Mouse (Mus musculus) lung, postnatal 0 days (tissue): ENCODE measurements at regions not wholly inside any gene's neighbourhood (a gene's known extent, or its start where the extent isn't known, plus 50 kb on each side); places are given as distances from the start of the nearest gene placed in this dataset.
A peak's percentile ranks its signal among the peaks of the same experiment; 100 is the strongest.

Source experiments
- ATAC-seq: fragments of 200-750 bp; cut with Nextera tagmentation; 2 replicates; pipeline ENCODE4 v1.8.0; 2017; ENCODE audit warnings: moderate library complexity
- DNase-seq: peaks from one replicate; pipeline ENCODE4 v3.0.0-alpha.2; 2016; ENCODE audit warnings: low spot score
- H3K27ac ChIP-seq: fragments of 300-500 bp; sonication (generic); 2 replicates; pipeline ENCODE4 v1.5.1; 2014; ENCODE audit warnings: antibody characterized with exemption, mild to moderate bottlenecking, low read length, mixed read lengths
- H3K27me3 ChIP-seq: fragments of 300-500 bp; sonication (generic); replicated peaks from 2 replicates; pipeline ENCODE4 v1.6.1; 2014; ENCODE audit warnings: low read length, mixed read lengths; ENCODE audit not compliant: insufficient read depth
- H3K36me3 ChIP-seq: fragments of 300-500 bp; sonication (generic); 2 replicates; pipeline ENCODE4 v1.6.1; 2014; ENCODE audit warnings: low read length, mixed read lengths; ENCODE audit not compliant: insufficient read depth
- H3K4me1 ChIP-seq: fragments of 300-500 bp; sonication (generic); 2 replicates; pipeline ENCODE4 v1.6.1; 2014; ENCODE audit warnings: antibody characterized with exemption, low read depth, low read length, mixed read lengths; ENCODE audit not compliant: insufficient read depth
- H3K4me2 ChIP-seq: fragments of 300-500 bp; sonication (generic); replicated peaks from 2 replicates; pipeline ENCODE4 v1.6.1; 2014; ENCODE audit warnings: low read depth, mild to moderate bottlenecking, low read length, moderate library complexity, mixed read lengths
- H3K4me3 ChIP-seq: fragments of 300-500 bp; sonication (generic); 2 replicates; pipeline ENCODE4 v1.5.1; 2014; ENCODE audit warnings: low read depth, low read length
- H3K9ac ChIP-seq: fragments of 300-500 bp; sonication (generic); replicated peaks from 2 replicates; pipeline ENCODE4 v1.6.1; 2014; ENCODE audit warnings: low read depth, mild to moderate bottlenecking
- H3K9me3 ChIP-seq: fragments of 300-500 bp; sonication (generic); 2 replicates; pipeline ENCODE4 v1.6.1; 2016; ENCODE audit warnings: low read length, mixed read lengths
- CTCF ChIP-seq: IDR thresholded peaks from 2 replicates; pipeline ENCODE4 v1.5.1; 2016; ENCODE audit warnings: antibody characterized with exemption, mild to moderate bottlenecking
- EP300 ChIP-seq: IDR thresholded peaks from 2 replicates; pipeline ENCODE4 v1.6.1; 2016; ENCODE audit warnings: antibody characterized with exemption, mild to moderate bottlenecking, control low read depth
- WGBS: fragments of 180-500 bp; shearing (Covaris S2); extraction: QIAGEN DNeasy Blood & Tissue Kit; methylation state at CpG from one replicate; pipeline ENCODE4 v1.1.7; 2014; 5-methylcytosine and 5-hydroxymethylcytosine counted together

DNA sequence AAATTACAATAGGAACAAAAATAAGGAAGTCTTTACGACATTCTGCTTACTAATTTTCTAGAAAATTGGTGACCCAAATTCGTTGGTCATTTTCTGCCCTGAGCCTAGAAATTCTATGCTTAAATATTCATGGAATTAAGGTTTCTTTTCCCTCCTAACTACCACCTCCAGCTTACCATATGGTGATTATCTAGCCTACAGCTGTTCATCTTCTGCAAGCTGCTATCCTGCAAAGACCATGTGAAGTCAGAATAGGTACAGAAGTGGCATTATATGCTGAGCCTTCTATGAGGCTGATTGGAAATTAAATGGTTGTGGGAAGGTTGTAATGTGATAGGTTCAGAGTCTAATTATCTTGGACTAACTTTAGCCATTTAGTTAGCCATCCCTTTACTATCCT lies 251.5 kb upstream of the Dmac1 start:
- Histone ChIP-seq H3K27ac (no peak overlapping the region), H3K9me3 (no peaks in the 10 kb centered on the region), H3K4me3 (no peak overlapping the region), H3K36me3 (no peaks in the 10 kb centered on the region), H3K4me2 (no peak overlapping the region), H3K27me3 (no peaks in the 10 kb centered on the region), H3K4me1 (no peaks in the 10 kb centered on the region), H3K9ac (no peak overlapping the region)
- ATAC-seq (no peak), DNase-seq (no peak)
- TF ChIP-seq EP300 (no peak), CTCF (no peak)
- 75% methylated on average over 2 of the region's 2 CpGs for WGBS

DNA sequence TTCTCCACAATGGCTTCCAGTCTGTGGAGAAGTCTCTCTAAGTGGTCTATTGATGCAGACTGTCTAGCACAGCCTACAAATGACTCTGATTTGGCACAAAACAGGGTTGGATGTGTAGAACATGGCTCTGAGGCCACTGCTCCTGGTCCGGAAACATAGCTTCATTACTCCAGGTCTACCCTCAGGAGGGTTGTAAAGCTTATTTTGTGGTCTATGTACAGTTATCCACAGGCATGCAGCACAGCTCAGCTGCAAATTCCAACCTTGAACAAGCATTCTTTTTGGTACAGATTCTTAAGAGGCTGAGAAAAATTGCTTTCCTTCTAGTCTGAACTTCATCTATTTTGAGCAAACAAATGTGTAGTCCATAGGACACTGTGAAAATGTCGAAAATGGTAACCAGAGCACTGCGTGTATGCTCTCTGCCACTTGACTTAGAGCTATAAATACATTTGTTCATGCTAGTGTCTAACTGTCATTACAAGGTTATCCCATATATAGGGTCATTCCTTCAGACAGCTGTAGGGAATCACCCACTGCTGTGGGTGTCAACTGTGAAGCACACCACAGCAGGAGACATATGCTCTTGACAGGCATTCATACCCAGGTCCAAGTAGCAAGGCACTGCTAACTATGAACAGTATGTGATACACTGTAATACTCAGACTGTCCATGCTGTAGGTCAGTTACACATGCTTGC lies 239.5 kb upstream of the Dmac1 start:
- H3K4me2 ChIP-seq = no peak overlapping the region
- 65% methylated on average over 3 of the region's 3 CpGs for WGBS
- H3K27me3 ChIP-seq = no peaks in the 10 kb centered on the region
- TF ChIP-seq CTCF = no peak
- TF ChIP-seq EP300 = no peak
- no peak for DNase-seq
- H3K4me1 ChIP-seq = no peaks in the 10 kb centered on the region
- H3K4me3 ChIP-seq = no peak overlapping the region
- peak; percentile 50; the same call in 1 of the 2 replicates for ATAC-seq
- no peaks in the 10 kb centered on the region for H3K36me3 ChIP-seq
- H3K27ac ChIP-seq = no peak overlapping the region
- no peaks in the 10 kb centered on the region for H3K9me3 ChIP-seq
- H3K9ac ChIP-seq = no peak overlapping the region
